Mouse (Mus musculus): ENCODE measurements at regions not wholly inside any gene's neighbourhood (a gene's known extent, or its start where the extent isn't known, plus 50 kb on each side); places are given as distances from the start of the nearest gene placed in this dataset.

- TF ChIP-seq POLR2A (IDR thresholded peaks at IDR 0.05; ENCODE audit: low read depth, low read length), result no peak
- no peak for TF ChIP-seq CTCF (IDR thresholded peaks at IDR 0.05; ENCODE audit: extremely low read depth, insufficient read depth, insufficient read length, insufficient replicate concordance)
Observed at GRCm38 (mm10) chr13:42565291-42566058, 114.9 kb upstream of the Phactr1 start.

All from spleen, adult 2 months (tissue).